Mouse (Mus musculus) retina, postnatal 7 days (tissue): ENCODE measurements around the gene Msi2.

Experiments
- DNase-seq: peaks from one replicate; pipeline ENCODE4 v3.0.0-alpha.2; 2012; ENCODE audit warnings: low read depth, low spot score

The Msi2 gene

DNA sequence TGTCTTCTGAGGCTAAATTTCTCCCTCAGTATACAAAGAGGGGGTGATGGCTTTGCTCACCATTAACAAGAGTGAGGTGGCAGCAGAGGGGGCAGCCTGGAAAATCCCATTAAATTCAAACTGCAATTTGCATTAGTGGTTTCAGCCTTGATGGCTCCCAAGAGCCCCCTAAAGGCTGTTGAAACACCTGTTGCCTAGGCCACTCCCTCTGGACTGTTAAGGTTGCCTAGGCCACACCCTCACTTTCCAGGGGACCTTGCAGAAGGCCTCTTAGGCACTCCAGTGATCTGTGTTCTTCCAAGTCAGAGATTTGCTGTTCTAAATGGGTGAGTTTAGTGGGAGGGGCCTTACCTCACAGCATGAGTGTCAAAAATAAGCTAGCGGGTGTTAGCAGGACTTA, 232.3 kb downstream of the Msi2 start:
- no peak for DNase-seq

GRCm38 (mm10) chr11:88485088-88485487, 233.2 kb downstream of the Msi2 start:
- DNase-seq, result no peak

GRCm38 (mm10) chr11:88484047-88484446, 234.3 kb downstream of the Msi2 start:
- no peak for DNase-seq

GRCm38 (mm10) chr11:88482636-88483035, 235.7 kb downstream of the Msi2 start:
- no peak for DNase-seq

DNA sequence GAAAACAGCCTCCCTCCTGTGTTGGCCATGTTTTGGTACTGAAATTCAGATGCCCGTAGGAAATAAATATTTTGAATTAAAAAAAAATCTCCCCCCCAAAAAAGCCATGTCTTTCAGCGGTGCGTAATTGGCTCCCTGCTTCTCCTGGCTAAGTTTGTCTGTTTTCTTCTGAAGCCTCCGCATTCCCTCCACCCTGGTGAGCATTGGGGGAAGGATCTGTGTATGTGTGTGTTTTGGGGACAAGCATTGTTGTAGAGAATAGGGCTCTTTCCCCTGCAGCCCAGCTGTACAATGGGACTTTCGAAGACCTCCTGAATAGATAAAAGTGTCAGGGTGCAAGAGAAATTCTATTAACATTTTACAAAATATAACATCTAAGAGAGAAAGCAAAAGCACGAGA, 236.1 kb downstream of the Msi2 start:
- DNase-seq, result no peak

DNA sequence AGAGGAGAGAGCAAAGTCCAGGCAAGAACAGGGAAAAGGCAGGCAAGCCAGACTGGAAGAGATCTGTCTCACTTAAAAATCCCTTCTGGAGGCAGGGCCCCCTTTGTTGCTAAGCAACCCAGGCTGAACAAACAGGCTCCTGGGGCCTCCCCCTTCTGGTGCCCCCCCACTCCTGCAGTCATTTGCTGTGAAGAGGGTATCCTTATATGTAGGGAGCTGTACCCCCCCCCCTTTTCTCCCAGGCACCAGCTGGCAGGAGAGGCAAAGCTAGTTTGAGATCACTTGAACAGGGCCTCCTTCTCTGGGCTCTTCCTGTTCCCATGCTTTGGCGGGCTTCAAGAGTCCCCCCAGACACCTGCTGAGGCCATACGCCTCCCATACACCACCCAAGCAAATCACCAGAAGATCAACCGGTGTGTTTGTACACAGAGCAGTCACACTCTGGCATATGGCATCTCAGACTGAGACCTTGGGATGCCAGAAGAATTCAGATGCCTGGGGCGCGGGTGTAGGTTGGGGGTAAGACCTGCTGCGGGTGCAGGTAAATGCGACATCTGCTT, 236.6 kb downstream of the Msi2 start:
- DNase-seq, result no peak

GRCm38 (mm10) chr11:88481092-88481601, 237.2 kb downstream of the Msi2 start:
- DNase-seq, result no peak

GRCm38 (mm10) chr11:88479498-88479897, 238.8 kb downstream of the Msi2 start:
- DNase-seq, result no peak

- DNase-seq, result no peak
These were observed 243.3 kb downstream of the Msi2 start for GRCm38 (mm10) chr11:88474889-88475440.

- DNase-seq, result no peak
These were observed 245.6 kb downstream of the Msi2 start for GRCm38 (mm10) chr11:88472731-88473130.

- no peak for DNase-seq
These were observed 246.2 kb downstream of the Msi2 start for GRCm38 (mm10) chr11:88471981-88472647.

- no peak for DNase-seq
These were observed 247.7 kb downstream of the Msi2 start for GRCm38 (mm10) chr11:88470599-88470998.

DNA sequence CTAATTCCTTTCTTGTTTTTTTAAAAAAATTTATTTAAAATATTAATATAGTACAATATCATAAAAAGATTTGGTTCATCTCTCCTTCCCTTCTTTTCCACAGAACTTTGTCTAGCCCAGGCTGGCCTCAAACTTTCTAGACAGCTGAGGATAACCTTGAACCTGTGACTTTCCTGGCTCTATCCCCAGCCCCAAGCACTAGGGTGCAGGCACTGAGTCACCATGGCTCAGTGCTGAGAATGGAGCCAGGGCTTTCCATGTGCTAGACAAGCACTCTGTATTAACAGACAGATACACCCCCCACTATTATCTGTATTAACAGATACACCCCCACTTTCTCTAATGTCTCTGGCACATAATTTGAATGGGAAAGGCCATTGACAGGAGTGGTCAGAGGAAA, 249.3 kb downstream of the Msi2 start:
- no peak for DNase-seq

- DNase-seq, result no peak
These were observed 250.6 kb downstream of the Msi2 start for GRCm38 (mm10) chr11:88467498-88468245.

DNA sequence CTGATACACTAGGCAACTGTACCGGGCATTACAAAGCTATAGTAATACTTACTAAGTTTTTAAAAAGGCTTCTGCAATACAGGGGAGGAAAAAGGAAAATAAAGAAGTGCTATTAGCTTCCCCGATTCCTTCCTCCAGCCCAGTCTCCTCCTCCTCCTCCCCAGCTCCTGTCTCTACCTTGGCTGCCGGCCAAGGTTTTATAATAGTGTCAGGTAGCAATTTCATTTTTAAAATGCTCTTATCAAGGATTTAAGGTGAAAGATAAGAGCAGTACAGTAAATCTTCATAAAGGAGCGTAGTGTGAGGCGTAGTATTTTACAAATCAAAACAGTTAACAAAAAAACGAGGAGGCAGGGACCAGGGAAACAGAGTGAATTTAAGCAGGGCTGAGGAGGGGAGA, 254.4 kb downstream of the Msi2 start:
- DNase-seq, result no peak

DNA sequence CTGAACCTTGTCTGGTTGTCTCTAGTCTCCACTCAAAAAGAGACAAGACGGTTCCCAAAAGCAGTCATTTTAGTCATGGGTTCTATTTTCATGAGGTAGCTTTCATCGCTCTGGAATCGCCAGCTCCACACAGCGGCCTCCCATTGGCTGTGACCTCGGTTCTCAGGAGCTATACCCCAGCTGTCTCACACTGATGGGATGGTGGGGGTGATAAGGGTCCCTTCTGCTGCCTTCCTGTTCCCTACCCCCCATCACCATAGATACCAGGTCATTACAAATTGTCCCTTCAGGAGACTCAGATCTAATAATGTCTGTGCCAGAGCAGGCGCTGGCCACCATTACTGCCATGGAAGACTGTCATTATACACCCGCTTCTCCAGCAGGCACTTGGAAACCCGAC, 255.5 kb downstream of the Msi2 start:
- no peak for DNase-seq

- DNase-seq, result no peak
These were observed 256.7 kb downstream of the Msi2 start for GRCm38 (mm10) chr11:88461601-88462000.

GRCm38 (mm10) chr11:88459946-88460736, 258.2 kb downstream of the Msi2 start:
- DNase-seq, result no peak

- DNase-seq, result no peak
These were observed 261.0 kb downstream of the Msi2 start for GRCm38 (mm10) chr11:88457241-88457738.

- no peak for DNase-seq
These were observed 263.2 kb downstream of the Msi2 start for GRCm38 (mm10) chr11:88454867-88455806.
